Mouse (Mus musculus) left cerebral cortex, postnatal 4 days (tissue): ENCODE data around the gene Hnrnpa3. TPM values are rescaled to one million over a fixed set of nuclear protein-coding genes. Genes with fewer than 3 reads are reported as not detected.
"Not testable (repeated sequence)": the region's sequence is repeated elsewhere in the genome, so short reads cannot be mapped to it uniquely, and the experiment has no call there.

Experiments
- DNase-seq: peaks from one replicate; pipeline ENCODE4 v3.0.0-alpha.2; 2022
- intact Hi-C: fragments of 180-260 bp; cut with DNase I; formaldehyde crosslinking; loops from one replicate; pipeline ENCODE4 v1.15.1; 2025
- total RNA-seq, 2 experiments: library from RNA; stranded (reverse); gene quantifications; 2 replicates each; pipeline ENCODE4 v1.2.3; 2021

The Hnrnpa3 gene
- total RNA-seq, 2 experiments from 2014 or later, result 456 to 465 TPM

DNA sequence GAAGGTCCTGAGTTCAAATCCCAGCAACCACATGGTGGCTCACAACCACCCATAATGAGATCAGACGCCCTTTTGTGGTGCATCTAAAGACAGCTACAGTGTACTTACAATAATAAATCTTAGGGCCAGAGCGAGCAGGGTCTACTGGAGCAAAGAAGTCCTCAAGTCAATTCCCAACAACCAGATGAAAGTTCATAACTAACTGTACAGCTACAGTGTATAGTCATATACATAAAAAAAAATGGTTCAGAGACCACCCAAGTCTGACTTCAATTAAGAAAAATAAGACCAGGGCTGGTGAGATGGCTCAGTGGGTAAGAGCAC is 12.2 kb downstream of the Hnrnpa3 start:
- intact Hi-C loops, result no loop called here
- DNase-seq, result no peak

DNA sequence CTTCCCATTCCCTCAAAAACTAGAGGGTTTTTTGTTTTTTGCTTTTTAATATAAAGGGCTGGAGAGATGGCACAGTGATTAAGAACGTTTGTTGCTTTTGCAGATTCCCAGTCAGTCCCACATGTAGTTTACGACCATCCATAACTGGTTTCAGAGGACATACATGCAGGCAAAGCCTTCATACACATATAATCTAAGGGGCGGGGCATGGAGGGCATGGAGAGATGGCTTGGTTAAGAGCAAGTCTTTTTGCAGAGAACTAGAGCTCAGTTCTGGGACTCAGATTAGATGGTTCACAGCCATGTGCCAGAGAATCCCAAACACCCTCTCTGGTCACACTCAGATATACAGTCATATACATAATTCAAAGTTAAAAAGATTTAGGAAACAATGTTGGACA is 13.5 kb downstream of the Hnrnpa3 start:
- no peak for DNase-seq
- intact Hi-C loops, result no loop called here

DNA sequence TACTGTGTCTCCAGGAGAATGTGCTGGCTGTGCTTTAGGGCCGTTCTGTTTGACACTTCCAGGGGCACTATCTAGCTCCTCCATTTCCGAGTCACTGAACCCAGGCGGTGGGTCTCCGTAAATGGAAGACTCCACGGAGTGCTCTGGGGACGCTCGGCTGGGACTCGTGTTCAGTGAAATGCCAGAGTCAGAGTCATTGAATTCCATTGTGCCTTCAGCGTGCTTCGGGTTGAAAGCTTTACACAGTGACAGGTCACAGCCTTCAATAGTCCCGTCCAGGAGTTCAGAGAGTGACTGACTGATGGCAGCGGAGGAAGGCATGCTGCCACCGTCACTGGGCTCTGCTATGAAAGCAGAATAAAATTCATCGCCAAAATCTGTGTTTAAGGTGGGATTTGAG is 17.5 kb downstream of the Hnrnpa3 start:
- no peak for DNase-seq
- intact Hi-C loops, result no loop called here

DNA sequence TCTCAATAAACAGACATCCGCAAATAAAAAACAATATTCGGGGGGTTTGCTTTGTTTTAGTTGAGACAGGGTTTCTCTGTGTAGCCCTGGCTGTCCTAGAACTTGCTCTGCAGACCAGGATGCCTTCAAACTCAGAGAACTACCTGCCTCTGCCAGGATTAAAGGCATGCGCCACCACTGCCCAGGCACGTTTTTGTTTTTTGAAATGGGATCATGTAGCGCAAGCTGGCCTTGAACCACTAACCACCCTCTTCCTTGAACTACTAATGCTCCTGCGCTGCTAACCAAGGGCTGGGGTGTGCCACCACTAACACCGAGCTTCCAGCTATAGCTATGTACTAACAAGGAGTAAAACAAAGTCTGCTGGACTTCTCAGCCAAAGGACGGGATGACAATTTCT is 20.9 kb downstream of the Hnrnpa3 start:
- intact Hi-C loops, result no loop called here
- no peak for DNase-seq

DNA sequence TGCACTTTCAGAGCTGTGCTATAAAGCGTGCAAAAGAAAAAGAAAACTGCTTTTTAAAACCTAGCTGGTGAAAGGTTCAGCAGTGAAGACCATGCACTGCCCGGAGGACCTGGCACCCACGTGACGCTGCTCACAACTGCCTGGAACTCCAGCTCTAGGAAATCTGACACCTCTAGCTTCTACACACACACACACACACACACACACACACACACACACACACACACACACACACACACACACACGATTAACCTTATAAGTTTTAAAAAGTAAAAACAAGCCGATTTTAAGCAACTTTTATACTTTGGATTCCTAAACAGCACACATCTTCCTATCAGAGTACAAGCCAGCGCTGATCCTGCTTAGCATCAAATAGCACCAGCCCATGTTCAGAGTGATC is 22.4 kb downstream of the Hnrnpa3 start:
- intact Hi-C loops, result no loop called here
- no peak for DNase-seq

DNA sequence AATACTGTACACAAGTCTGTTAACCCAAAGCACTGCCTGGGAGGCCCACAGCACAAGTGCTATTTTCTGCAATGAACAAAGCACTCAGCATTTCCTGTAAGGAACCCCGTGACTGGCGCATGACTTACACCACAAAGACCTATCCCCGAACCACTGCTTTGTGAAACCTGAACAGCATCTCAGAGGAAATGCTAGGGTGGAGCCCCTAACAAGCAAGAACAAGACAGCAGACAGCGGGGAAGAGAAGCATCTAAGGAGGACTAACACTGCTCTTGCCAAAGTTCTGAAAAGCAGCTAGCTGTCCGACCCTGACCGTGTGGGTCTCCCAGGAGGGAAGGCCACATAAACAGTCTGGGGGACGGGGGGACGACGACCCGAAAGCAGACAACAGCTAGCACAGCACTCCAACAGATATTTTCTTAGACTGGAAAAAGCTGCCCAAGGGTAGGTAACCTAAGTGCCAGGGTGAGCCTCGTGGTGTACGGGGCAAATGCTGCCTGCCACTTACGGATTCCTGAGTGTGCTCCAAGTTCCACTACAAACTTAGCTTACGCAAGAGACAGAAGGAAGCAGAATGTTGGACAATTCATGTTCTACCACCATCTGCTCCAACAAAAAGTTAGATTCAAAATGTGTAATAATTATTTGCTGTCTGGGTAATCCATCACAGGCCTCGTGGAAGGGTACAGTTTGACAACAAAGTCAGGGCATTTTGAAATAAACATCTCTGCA is 24.1 kb downstream of the Hnrnpa3 start:
- intact Hi-C loops, result no loop called here
- no peak for DNase-seq

DNA sequence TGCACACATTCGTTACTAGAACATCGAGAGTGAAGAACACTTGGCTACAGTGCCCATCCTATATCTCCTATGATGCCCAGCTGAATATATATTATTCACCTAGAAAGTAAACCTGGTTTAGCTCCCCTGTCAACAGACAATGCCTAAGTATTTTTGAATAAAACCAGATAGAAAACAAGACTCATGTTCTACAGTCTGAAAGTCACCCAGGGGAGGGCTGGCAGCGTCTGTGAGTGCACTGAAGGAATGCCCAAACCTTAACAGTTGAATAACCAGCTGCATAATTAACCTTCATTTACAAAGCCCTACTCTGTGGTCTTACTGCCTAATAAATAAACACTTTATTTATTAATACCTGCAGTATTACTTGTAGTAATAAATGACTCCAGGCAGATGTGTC is 25.5 kb downstream of the Hnrnpa3 start:
- no peak for DNase-seq
- intact Hi-C loops, result no loop called here

DNA sequence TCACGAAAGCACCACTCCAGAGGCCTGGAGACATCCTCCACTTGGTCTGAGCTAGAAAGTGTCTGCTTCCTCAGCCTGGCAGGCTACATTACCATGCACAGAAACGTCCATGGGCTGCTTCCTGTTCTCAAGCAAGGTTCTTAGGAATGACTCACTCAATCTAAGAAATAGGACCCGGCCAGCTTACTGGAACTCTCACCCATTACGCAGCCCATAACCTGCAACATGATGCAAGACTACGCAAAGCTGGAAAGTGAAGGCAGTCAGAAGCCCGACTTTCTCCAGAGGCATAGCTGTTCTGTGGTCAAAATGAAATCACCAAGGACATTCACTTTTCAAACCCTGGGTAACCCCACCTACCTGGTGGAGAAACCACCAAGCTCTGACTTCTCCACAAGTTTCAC is 26.4 kb downstream of the Hnrnpa3 start:
- no peak for DNase-seq
- intact Hi-C loops, result no loop called here

DNA sequence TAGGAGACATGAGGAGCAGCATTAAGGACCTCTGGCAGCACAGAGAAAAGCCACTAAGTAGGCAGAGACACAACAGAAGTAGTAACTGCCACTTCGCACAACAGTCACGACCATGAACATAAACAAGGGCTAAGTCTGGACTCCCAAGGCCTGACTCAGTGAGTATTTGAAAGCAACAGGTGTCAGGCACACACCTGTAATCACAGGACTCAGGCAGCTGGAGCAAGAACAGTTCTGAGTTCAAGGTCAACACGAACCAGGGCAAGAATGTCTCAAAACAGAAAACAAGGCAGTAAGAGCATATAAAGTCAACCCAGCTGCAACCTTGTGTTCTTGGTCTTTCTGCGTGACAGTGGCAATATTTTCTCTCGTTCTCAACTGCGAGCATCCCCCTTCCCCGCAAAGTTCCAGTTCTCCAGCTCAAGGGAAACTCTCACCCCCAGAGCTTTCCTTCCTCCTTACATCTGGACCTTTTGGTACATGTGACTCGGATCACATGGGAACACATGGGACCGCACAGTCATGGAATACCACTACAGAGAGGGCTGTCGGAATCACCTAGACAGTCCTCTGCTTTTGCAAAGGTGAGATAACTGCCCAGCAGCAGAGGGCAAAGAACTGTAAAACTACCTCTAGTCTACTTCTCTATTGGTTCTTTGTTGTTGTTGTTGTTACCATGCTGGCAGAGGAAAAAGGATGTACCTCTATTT is 28.1 kb downstream of the Hnrnpa3 start:
- intact Hi-C loops, result no loop called here
- no peak for DNase-seq

DNA sequence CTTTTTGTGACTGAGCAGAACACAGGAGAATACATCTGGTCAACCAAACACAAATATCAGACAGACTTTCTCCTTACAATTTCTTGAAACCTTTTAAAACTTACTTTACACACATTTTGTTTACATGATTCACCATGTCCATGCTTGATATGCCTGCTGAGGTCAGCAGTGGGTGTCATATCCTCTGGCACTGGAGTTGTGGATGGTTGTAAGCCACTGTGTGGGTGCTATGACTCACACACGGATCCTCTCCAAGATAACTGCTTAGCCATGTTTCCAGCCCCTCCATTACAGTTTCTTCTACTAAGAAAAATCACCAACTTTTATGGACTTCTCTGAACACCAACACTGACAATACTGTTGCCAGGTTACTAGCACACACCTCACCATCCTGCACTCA is 29.8 kb downstream of the Hnrnpa3 start:
- DNase-seq, result no peak
- intact Hi-C loops, result no loop called here

DNA sequence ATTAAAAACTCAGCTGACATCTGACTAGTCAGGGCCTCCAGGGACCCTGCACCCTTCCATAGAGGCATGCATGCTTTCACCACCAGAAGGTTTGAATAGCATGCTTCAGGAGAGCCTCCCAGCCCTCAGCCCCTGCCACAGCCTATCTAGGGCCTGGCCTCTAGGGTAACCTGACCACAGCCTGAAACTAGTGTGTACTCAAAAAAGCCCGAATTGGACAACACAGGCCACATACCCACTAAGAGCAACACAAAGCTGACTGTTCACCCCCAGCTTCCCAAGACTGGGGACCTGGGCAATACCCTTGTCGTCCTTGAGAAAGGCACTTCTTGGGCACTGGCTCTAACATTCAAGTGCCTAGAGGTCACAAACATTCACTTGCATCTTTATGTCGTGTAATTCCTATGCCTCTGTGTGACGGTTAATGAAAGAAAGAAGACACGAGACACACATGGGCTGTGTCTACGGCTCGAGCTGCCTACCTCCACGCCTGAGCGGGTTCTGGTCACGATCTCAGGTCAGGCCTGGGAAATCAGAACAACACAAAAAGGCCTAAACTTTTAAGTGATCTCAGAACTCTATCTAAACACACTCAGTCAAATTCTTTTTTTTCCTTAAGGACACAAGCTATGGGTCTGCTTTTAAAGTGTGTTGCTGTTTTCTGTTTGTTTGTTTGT is 30.6 kb downstream of the Hnrnpa3 start:
- intact Hi-C loops, result no loop called here
- no peak for DNase-seq

DNA sequence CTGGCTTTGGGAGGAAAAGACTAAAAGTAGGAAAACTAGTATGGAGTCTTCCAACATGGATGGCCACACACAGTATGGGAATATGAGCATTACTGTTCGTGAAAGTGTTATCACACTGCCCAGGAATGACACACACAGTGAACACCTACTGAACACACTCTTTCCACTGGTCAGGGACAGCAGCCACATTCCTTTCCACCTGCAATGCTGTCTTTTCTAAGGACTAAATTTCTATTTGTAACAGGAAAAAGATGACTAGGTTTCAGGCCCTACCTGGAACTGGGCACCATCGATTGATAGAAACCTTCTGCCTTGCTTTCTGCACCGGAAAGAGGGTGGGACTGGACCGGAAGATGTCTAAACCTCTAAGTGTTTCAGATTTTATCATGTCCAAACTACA is 31.6 kb downstream of the Hnrnpa3 start:
- intact Hi-C loops, result no loop called here
- no peak for DNase-seq

DNA sequence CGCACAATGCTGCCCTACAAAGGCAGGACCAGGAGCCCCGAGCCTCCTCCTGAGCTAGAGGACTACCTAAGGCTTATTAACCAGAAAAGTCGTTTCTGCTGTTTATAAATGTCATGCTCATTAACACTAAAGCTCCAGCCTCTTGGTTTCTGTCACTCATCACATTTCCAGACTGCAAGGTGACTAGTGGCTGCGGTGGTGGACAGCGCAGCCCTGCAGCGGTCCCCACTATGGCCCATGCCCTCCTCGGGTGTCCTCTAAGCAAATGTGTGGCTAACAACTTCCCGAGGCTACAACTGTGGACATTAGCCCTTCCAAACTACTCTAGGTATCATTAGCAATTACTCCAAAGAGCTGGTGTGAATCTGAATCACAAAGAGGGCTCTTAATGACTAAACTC is 32.3 kb downstream of the Hnrnpa3 start:
- intact Hi-C loops, result no loop called here
- DNase-seq, result no peak

DNA sequence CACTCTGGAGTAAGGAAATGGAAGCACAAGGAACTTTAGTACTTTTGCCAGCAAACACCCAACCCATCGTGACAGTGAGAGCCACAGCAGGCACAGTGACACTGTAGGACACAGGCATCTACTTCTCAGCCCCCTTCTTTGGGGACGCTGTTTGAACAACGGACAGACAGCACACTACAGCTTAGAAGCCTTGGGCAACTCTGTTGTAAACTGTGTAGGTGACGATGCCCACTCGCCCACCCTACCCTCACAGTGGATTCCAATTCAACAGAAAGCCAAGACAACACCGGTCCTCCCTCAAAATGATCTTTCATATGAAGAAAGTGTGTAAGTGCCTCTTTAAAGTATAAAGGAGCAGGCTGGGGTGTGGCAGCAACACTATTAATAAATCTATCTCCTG is 33.3 kb downstream of the Hnrnpa3 start:
- no peak for DNase-seq
- intact Hi-C loops, result no loop called here

DNA sequence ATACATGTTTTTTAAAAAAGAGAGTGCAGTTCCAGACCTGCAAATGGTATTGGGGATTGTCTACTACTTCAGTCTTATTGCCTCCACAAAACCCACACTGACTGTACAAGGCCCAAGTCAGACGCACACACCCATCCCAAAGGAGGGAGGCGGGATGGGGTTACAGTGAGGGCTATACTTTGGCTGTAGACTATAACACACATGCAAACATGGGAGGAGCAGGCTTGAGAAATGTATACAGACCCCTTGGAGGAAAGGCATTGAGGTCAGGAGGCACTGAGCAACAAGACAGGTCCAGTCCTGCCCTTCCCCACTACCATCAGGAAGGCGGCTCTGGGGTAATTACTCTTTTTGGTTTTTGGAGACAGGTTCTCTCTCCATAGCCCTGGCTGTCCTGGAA is 35.9 kb downstream of the Hnrnpa3 start:
- intact Hi-C loops, DNase-seq: not testable (repeated sequence)

DNA sequence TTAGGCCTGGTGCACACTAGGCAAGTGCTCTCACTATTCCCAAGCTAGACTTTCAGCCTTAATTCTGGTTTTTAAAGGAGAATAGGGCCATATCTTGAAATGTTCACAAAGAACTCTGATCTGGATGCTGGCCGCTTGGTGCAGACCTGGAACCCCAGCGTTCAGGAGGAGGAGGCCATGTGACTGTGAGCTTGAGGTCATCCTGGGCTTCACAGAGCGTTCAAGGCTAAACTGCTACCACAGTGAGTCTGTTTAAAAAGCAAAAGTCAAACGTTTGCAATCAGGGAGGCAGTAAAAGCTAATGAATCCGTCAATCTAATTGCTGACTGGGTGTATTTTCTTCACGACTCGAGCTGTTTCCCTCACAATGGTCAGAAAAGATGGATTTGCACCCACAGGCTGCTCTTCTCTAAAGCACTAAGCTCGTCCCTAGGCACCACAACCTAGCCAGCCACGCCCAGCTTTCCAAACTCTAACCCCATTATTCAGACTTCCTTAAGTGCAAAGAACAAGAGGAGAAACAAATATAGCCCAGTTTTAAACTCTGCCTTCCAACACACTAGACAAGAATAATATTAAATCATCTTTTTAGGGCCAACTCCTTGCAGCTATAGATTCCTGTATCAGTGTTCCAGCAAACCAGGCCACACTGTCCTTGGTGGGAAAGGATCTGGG is 36.8 kb downstream of the Hnrnpa3 start:
- no peak for DNase-seq
- intact Hi-C loops, result no loop called here

DNA sequence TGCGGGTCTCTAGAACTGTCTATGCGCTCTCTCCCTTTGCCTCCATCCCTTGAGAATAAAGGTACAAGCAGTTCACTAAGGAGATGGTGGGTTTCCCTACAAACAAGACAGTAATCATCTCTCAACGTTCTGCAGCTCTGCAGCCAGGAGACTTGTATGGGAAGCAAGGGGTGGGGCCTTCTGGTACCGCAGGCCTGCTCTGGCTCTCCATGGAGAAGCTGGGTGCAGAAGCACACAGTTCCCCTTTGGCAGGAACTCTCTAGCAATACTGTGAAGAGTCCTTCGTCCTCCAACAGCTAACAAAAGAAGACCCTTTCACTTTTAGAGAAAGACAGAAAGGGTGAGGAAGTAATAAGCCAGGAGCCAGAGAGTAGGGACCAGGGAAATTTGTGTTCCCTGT is 37.3 kb downstream of the Hnrnpa3 start:
- intact Hi-C loops, result no loop called here
- no peak for DNase-seq

DNA sequence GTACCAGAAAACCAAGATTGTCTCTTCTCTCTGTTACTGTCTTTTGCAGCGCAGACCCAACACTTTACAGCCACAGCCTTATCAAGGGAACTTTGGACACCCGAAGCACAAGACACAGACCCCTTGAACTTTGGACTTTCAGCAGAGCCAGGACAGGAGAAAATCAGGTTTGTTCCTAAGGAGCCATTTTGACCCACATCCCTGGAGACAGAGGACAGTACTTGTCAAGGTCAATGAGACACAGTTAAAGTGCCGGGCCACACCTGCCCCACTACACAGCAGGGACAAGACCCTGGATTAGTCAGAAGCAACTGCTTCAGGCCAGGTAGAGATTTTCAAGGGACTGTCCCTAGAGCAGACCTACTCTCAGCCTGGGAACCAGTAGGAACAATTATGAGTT is 38.2 kb downstream of the Hnrnpa3 start:
- no peak for DNase-seq
- intact Hi-C loops, result no loop called here

DNA sequence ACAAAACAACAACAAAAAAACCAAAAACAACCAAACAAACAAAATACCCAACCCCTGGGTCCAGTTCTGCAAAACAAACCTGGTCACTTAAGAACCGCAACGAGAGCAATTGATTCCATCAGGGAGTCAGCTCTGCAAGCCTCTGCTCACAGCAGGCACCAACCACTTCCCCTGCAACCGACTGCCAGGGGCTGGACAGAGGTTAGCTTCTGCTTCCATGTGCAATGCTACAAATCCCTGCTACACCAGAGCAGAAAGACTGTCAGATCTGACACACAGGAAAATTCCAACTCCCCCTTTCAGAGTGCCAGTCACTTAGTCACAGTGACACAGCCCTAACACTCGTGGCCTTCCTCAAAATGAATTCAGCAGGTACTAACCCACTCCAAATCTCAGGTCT is 38.9 kb downstream of the Hnrnpa3 start:
- intact Hi-C loops, result no loop called here
- DNase-seq, result no peak

DNA sequence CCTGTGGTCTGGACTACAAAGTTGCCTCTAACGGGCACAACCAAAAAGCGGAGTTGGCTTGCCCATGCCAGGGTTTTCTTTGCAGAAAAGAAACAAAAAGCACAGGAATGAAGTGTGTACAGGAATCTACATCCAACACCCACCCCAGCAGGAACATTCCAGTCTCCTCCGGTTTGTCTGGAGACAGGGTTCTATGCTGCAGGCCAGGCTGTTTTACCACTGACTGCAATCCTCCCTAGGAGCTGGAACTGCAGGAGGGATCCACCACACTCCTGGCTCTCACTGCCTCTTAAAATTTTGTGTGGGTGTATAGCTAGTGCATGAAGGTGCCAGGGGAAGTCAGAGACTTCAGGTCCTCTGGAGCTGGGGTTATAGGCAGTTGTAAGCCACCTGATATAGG is 39.8 kb downstream of the Hnrnpa3 start:
- DNase-seq, result no peak
- intact Hi-C loops, result no loop called here

DNA sequence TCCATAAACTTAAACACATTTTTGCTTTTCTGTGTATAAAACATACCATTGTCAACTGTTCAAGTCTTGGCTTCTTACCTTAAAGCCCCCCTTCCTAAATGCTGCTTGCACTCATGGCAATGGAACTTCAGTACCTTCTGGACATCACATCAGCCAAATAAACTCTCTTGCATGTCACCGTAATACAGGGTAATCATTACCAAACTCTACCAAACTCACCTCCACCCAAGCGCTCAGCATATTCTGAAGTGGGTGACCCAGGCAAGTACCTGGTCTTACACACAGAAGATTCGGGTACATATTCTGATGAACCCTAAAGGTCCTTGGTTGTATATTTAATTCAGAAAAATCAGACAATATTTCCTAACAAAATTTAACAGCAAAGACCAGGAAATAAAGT is 41.5 kb downstream of the Hnrnpa3 start:
- DNase-seq, result no peak
- intact Hi-C loops, result loop anchor here (10.0 kb wide), 1 partner anchor 64 kb away; no protein-coding TSS in a partner anchor

DNA sequence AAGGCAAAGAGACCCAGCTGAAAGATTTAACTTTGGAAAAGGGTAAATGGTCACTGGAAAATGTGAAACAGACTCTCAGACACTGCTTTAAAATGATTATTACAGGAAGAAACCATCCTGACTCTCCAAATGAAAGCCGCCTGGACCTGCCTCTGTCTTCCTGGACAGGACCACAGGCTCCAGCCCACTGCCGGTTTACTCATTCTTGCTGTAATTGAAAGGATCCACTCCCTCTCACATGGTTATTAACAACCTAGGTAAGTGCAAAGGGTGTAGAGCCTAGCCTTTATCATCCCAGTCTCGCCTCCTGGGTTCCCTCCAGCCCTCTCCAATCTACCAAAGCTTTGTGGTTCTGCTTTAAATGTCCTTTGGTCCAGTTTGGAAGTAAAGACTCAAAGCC is 42.1 kb downstream of the Hnrnpa3 start:
- DNase-seq, result no peak
- intact Hi-C loops, result loop anchor here (10.0 kb wide), 1 partner anchor 64 kb away; no protein-coding TSS in a partner anchor
